Mouse (Mus musculus) ES-E14 (cell line): ENCODE results near the gene Spns3. TPM values are rescaled to one million over a fixed set of nuclear protein-coding genes. Genes with fewer than 3 reads are reported as not detected.

Experiments
- DNase-seq: peaks from one replicate; pipeline ENCODE4 v3.0.0-alpha.2; 2013; ENCODE audit warnings: low read depth, low spot score
- H3K27ac ChIP-seq: 2 replicates; pipeline ENCODE4 v1.5.1; 2012; ENCODE audit warnings: low read depth, mild to moderate bottlenecking, low read length, moderate library complexity, mixed read lengths; ENCODE audit not compliant: poor library complexity, insufficient read depth, severe bottlenecking
- H3K36me3 ChIP-seq: 2 replicates; pipeline ENCODE4 v1.6.1; 2012; ENCODE audit warnings: mild to moderate bottlenecking, low read length, moderate library complexity, mixed read lengths; ENCODE audit not compliant: control insufficient read depth, poor library complexity, insufficient read depth, severe bottlenecking
- H3K4me1 ChIP-seq, 2 experiments: fragments of 150-350 bp in 1 of 2; sonication (generic) in 1 of 2; 2 replicates each; pipeline ENCODE4 v1.6.1; 2012; ENCODE audit warnings: low read length in 2 of 2, mild to moderate bottlenecking in 1 of 2, mixed read lengths in 1 of 2; ENCODE audit not compliant: control insufficient read depth in 2 of 2, insufficient read depth in 2 of 2, poor library complexity in 1 of 2
- H3K4me3 ChIP-seq, 2 experiments: fragments of 150-350 bp in 1 of 2; sonication (generic) in 1 of 2; 2 replicates each; pipeline ENCODE4 v1.5.1; 2012; ENCODE audit warnings: low read length in 2 of 2, low read depth in 1 of 2, mild to moderate bottlenecking in 1 of 2, mixed read lengths in 1 of 2; ENCODE audit not compliant: insufficient read depth in 1 of 2, poor library complexity in 1 of 2, severe bottlenecking in 1 of 2
- H3K9ac ChIP-seq: 2 replicates; pipeline ENCODE4 v1.6.1; 2012; ENCODE audit warnings: low read depth, mild to moderate bottlenecking, low read length, mixed read lengths; ENCODE audit not compliant: poor library complexity, insufficient read depth, severe bottlenecking
- H3K9me3 ChIP-seq: fragments of 150-350 bp; sonication (generic); 2 replicates; pipeline ENCODE4 v1.6.1; 2012; ENCODE audit warnings: low read depth, mild to moderate bottlenecking, low read length; ENCODE audit not compliant: control insufficient read depth, insufficient read depth
- CHD2 ChIP-seq: IDR thresholded peaks from 2 replicates; pipeline ENCODE4 v1.6.1; 2014; ENCODE audit warnings: mild to moderate bottlenecking, low read depth, low read length, inconsistent platforms
- HCFC1 ChIP-seq: IDR thresholded peaks from 2 replicates; pipeline ENCODE4 v1.6.1; 2012; ENCODE audit warnings: low read length, inconsistent platforms, borderline replicate concordance; ENCODE audit not compliant: insufficient read depth
- MAFK ChIP-seq: IDR thresholded peaks from 2 replicates; pipeline ENCODE4 v1.6.1; 2014; ENCODE audit warnings: mild to moderate bottlenecking, low read depth, low read length, inconsistent platforms; ENCODE audit not compliant: insufficient read depth
- ZC3H11A ChIP-seq: IDR thresholded peaks from 2 replicates; pipeline ENCODE4 v1.6.1; 2012; ENCODE audit warnings: low read depth, mild to moderate bottlenecking, inconsistent platforms, low read length, borderline replicate concordance
- ZNF384 ChIP-seq: IDR thresholded peaks from 2 replicates; pipeline ENCODE4 v1.6.1; 2012; ENCODE audit warnings: low read depth, low read length, inconsistent platforms
- in situ Hi-C, 2 experiments: fragments of 600-800 bp; cut with MboI; formaldehyde crosslinking; loops; one replicate each; pipeline ENCODE4 v1.15.1; 2025; ENCODE audit warnings: low sequenced_read_pairs in 2 of 2, inconsistent platforms in 1 of 2; ENCODE audit not compliant: unreplicated experiment in 2 of 2
- total RNA-seq: library from RNA; depleted of rRNA; stranded (reverse); fragments of 300-350 nt; gene quantifications from 2 replicates; pipeline ENCODE4 v1.2.3, GENCODE M21; 2012

Gene Spns3
- total RNA-seq, 1 experiment: 1.9 TPM

DNA sequence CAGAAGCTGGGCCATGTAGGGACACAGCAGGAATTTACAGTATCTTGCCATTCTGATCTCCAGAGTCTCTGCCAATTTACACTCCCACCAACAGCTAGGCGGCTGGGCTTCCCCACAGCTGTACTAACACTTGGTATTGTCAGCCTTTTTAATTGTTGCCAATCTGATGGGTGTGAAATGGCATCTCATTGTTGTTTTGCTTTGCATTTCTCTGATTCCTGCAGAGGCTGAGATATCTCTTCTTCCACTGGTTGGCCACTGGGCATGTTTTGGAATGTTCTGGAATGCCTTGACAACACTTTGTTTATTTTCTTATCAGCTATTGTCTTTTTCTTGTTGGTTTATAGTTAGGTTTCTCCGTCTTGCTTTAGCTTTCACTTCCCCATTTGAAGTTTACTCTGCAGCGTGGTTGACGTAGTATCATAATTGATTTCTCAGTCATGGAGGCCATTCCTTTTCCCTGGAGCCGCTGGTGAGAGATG, 88.8 kb downstream of the Spns3 start:
- TF ChIP-seq CHD2 (no peak), MAFK (no peak), ZC3H11A (no peak), ZNF384 (no peak), HCFC1 (no peak)
- no peak overlapping the region for H3K4me3 ChIP-seq
- no peak overlapping the region for H3K27ac ChIP-seq
- H3K4me1 ChIP-seq: peaks cover 0 to 3% of the 10 kb centered on the region in 2 experiments; a peak in 1 of 4 replicates
- no peaks in the 10 kb centered on the region for H3K9me3 ChIP-seq
- DNase-seq: no peak
- no peaks in the 10 kb centered on the region for H3K36me3 ChIP-seq
- in situ Hi-C loops: no loop called here
- H3K9ac ChIP-seq: no peak overlapping the region

- Histone ChIP-seq H3K9me3 (no peaks in the 10 kb centered on the region), H3K27ac (no peak overlapping the region), H3K36me3 (no peaks in the 10 kb centered on the region; the same call in 1 of the 2 replicates), H3K4me1 (peaks cover 2 to 12% of the 10 kb centered on the region in 2 experiments; a peak in 2 of 4 replicates), H3K9ac (no peak overlapping the region), H3K4me3 (no peak overlapping the region)
- DNase-seq: no peak
- TF ChIP-seq ZNF384 (no peak), CHD2 (no peak), HCFC1 (no peak), MAFK (no peak), ZC3H11A (no peak)
- in situ Hi-C loops: no loop called here
These were observed 91.8 kb downstream of the Spns3 start for GRCm38 (mm10) chr11:72458502-72458901.

- TF ChIP-seq CHD2 (no peak), ZC3H11A (no peak), HCFC1 (no peak), MAFK (no peak), ZNF384 (no peak)
- in situ Hi-C loops: no loop called here
- H3K9me3 ChIP-seq: no peaks in the 10 kb centered on the region
- no peak overlapping the region for H3K4me3 ChIP-seq
- peaks cover 2 to 16% of the 10 kb centered on the region in 2 experiments; a peak in 2 of 4 replicates for H3K4me1 ChIP-seq
- no peaks in the 10 kb centered on the region; the same call in 1 of the 2 replicates for H3K36me3 ChIP-seq
- H3K27ac ChIP-seq: no peak overlapping the region
- H3K9ac ChIP-seq: no peak overlapping the region
- DNase-seq: no peak
These were observed 92.3 kb downstream of the Spns3 start for GRCm38 (mm10) chr11:72457995-72458496.

DNA sequence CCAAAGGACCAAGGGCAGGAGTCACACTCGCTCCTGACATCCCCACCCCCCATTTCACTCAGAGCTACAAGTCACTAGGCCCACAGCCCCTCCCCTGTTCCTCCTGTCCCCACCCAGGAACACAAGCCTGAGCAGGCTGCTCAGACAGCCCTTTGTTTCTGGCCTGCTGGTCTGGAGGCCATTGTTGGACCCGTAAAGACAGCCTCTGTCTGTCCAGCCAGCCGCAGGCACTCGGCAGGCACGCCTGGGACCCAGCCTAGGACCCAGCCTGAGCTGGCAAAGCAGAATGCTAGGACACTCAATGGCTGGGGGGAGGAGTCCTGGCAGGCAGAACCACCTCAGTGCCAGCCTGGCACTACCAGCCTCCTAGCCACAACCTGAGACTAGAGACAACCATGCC, 94.6 kb downstream of the Spns3 start:
- no peak overlapping the region for H3K9ac ChIP-seq
- peak overlapping the region in 1 of 2 experiments; percentile 6; a peak in 1 of 4 replicates for H3K4me3 ChIP-seq
- no peak overlapping the region for H3K27ac ChIP-seq
- peaks cover 18% of the 10 kb centered on the region for H3K36me3 ChIP-seq
- no peak for DNase-seq
- no peaks in the 10 kb centered on the region for H3K9me3 ChIP-seq
- in situ Hi-C loops: no loop called here
- TF ChIP-seq ZC3H11A (no peak), HCFC1 (no peak), ZNF384 (no peak), MAFK (no peak), CHD2 (no peak)
- H3K4me1 ChIP-seq: peaks cover 2 to 20% of the 10 kb centered on the region in 2 experiments; a peak in 2 of 4 replicates
